Mouse (Mus musculus) cerebellum, adult 9-10 months (tissue): ENCODE measurements around the gene Ccdc82.

Experiments used
- DNase-seq: peaks from one replicate; pipeline ENCODE4 v3.0.0; 2022

Ccdc82 gene

DNA sequence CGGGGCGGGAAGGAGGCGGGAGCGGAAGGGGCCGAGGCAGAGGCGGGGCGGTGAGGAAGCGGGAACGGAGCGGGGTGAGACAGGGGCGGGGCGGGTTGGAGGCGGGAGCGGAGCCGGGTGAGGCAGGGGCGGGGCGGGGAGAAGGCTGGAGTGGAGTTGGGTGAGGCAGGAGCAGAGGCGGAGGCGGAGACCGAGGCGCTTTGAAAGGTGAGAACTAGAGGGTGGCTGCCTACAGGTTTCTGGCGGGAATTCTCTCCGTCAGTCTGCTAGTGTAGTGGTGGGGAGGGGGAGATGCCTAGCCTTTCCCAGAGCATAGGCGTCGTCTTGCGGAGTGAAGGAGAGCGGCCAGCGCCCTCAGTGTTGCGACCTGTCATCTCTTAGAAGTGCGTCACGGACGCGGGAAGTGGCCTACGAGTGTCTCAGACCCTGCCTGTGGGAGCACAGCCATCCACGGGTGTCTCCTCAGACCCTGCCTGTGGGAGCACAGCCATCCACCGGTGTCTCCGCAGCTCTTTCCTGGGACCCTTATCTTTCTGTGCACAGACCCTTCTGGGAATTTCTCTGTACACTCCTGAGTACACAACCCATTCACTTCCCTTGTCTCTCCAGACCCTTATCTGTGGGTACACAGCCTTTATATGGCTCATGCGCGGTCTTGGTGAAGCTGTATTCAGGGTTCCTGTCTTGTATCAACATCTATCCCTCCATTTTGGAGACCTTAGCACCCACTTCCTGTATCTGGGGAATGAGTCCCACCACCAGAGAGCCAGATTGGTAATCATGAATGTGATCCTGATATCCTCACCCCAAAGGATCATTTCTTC is at the start of gene Ccdc82:
Gene Ccdc82 (plus strand): TSS at position 141 of the 824 bp plus-strand sequence.
- peak; percentile 90 for DNase-seq

DNA sequence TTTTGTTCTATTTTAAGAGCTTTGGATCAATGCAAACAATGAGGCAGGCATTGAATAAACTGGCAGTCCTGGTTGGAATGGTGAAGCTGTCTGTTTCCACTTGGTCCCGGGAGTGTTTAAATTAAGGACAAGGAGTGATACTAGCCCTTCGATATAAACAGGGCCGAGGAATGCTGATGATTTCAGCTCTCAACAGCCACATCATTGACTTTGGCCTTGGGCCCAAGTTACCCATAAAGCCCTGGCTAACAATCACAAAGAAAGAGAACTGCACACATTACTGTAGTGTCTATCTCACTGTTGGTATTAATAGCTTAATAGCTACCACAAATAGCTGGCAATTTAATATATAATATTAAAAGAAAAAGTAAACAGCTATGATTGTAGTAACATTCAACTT is 46.7 kb upstream of the Ccdc82 start:
- no peak for DNase-seq

DNA sequence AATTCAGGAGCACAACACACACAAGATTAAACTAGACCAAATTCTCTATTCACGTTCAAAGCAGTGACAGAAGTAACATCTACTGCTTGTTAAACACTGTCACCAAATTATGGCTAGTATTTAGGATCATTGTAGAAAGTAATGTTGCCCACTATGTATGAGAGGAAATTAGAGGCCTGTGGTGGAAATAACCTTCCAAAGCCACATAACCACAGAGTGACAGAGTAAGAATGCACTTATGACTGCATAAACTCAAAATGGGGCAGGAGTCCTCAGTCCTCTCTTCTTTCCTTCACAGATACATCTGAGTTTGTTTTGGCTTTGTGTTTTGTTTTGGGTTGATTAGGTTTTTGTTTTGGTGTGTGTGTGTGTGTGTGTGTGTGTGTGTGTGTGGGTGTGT is 43.6 kb upstream of the Ccdc82 start:
- no peak for DNase-seq

DNA sequence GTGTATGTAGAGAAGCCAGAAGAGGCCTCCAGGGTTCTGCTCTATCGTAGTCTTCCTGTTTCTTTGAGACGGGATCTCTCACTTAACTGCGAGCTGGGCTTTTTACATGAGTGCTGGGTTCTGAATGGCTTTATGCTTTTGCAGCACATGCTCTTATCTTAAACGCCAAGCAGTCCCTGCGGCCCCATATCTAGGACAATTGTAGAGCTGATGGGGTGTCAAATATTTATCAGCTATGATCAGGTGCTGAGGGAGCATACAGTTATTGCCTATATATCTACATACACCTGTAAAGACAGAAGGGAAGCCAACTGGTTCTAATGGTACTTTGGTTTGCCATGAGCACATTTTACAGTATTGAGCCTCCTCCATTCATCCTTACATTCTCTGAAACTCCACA is 43.1 kb upstream of the Ccdc82 start:
- no peak for DNase-seq

DNA sequence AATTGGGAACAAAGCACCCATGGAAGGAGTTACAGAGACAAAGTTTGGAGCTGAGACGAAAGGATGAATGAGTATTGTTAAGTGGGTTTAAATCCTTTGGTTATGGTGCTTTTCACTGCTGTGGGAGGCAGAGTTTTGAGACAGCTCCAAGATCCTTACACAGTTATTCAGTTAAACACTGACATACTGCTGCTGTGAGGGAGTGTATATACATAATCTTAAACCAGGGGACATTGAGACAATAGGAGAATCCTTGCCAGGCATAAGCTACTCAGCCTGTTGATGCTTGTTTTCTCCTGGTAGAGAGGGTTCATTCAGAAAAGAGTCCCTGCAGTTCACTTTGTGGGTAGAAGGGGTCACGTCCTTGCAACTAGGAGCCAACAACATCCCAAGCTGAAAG is 40.4 kb upstream of the Ccdc82 start:
- DNase-seq, result no peak

DNA sequence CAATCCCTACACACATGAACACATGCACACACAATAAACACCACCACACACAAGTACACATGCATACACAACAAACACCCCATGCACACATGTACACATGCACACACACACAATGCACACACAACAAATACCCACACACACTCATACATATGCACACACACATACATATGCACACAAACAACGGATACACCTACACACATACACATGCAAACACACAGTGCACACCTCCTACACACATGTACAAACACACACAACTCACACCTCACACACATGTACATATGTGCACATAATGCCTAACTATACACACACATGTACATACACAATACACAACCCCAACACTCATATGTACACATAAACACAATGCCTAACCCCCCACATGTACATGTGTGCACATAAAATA is 20.9 kb upstream of the Ccdc82 start:
- no peak for DNase-seq

DNA sequence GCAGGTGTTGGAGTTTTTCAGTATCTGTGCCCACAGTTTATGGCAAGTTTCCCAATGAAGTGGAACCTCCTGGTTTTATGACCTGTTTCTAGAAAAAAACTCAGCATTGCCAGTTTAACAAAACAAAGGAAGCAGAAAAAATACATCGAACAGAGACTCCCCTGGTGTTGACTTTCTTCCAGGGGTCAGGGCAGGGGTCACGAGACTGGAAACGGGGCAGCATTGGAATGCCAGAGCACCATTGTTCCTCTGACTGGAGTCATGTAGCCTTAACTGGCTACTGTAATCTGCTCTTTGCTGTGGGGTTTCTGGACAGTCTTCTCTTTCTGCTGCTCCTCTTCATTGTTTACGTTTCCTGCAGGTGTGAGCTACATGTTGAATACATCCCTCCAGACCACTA is 16.2 kb upstream of the Ccdc82 start:
- DNase-seq, result no peak

DNA sequence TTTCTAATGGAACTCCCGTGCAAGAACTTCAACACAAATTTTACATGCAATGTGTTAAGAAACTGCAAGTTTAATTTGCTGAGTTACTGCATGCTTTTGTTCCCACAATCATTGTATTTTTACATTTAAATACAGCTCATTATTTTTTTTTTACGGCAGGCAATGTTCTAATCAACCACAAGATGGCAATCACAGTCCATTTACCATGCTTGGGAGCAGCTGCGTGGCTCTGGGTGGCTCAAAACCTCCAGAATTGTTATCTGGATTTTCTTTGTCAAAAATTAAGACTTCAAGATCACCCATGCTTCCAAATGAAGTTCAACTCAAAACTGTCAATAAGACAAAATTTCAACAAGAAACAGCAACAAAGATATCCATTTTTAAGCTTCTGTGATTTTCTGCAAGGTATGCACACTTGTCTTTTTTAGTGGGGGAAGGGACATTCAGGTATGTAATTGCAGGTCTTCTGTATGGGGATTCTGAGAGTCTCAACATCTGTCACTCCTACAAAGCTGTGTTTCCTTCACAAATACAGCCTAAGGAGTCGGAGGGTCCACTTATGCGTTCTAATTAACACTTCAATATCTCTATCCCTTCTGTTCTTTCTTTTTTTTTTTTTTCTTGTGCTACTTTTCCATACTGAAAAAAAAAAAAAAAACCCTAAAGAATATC is 15.1 kb upstream of the Ccdc82 start:
- DNase-seq, result no peak

DNA sequence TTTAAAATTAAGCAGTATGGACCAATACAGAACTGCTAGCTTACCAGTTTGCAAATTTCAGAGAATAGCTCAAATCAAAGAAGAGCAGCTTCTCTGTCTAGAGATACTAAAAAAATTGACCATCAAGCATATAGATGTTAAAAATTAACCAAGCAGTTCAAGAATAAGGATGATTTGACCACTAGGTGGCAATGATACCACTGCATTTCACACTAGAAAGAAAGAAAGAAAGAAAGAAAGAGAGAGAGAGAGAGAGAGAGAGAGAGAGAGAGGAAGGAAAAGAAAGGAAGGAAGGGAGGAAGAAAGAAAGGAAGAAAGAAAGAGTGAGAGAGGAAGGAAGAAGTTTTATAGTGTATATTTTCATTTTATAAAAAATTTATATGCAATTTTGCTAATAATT is 4.4 kb upstream of the Ccdc82 start:
- peak; percentile 76 for DNase-seq

DNA sequence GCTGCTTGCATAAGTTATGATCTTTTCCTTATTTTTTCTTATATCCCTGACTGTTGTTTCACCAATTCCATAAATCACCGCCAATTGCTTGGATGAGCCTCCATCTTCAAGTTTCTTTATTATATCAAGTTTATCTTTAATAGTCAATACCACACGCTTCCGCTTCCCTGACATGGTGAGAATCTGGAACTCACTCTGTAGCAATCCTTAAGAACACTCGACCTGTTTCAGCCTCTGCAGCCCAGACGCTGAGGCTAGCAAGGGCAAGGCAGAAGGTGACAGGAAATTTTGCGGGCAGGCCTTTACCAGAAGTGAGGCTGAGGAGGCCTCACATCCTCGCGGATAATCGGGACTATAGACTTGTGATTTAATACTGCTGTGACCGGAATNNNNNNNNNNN is 1.3 kb upstream of the Ccdc82 start, which contains the start of gene Jrkl:
Gene Jrkl (minus strand): TSS at position 349 of the 400 bp plus-strand sequence.
- peak; percentile 74 for DNase-seq

DNA sequence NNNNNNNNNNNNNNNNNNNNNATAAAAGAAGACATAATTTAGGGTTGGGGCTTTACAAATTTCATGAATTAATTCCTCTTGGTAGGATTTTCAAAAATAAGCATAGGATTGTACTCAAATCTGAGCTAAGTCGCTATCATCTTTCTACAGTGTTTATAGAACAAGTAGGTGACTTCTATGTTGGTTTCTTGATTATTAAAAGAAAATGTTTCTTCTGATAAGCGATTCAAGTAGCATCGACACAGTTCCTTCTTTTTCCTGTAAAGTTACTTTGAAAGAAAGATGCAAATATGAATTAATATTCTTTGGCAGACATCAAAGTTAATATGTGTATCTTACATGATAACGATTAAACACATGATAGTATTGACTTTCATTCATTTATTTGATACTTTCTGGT is 1.3 kb downstream of the Ccdc82 start:
- DNase-seq, result no peak

DNA sequence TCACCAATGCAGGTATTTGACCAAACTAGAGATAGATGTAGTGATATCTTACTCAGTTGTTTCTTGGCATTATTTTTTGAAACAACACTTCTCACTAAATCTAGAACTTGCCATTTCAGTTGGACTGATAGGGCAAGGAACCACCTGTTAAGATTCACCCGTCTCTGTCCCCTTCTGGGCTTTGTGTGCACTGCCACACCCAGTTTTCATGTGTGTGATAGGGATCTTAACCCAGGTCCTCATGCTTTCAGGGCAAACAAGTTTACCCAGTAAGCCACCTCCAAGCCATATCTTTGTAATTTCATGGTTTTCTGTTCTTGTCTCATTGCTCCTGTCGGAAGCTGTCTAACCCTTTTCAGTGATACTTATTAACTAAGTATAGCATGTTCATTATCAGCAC is 4.5 kb downstream of the Ccdc82 start:
- no peak for DNase-seq

DNA sequence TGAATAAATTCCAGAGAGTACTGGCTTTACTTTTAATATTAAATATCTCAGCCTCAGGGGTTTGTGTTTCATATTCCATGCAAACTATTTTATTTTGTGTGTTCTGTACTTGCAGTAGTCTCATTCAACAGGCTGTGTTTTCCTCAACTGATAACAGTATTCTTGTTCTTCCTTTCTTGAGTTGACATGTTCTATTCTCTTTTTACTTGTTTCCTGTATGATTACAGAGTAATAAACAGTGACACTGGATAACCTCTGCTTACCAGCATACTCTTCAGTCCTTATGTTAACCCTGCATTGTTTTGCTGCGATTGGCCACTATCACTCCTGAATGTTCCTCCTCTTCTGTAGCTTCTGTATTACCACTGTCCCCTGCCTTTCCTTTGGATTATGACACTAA is 10.0 kb downstream of the Ccdc82 start:
- no peak for DNase-seq

DNA sequence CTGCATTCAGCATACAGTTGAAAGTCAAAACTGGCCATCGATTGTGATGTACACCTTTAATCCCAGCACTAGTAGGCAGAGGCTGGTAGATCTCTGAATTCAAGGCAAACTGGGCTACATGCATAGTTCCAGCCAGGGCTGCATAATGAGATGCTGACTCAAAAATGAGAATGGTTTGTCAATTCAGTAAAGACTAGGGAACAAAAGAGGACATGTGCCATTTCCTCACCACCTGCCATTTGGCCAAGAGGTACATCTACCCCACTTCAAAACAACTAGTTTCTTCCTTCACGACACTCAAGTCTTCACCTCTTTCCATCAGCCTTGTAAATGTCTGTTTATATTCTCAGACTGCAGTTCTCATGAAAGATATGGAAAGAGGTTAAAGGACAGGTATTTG is 11.4 kb downstream of the Ccdc82 start:
- DNase-seq, result no peak

DNA sequence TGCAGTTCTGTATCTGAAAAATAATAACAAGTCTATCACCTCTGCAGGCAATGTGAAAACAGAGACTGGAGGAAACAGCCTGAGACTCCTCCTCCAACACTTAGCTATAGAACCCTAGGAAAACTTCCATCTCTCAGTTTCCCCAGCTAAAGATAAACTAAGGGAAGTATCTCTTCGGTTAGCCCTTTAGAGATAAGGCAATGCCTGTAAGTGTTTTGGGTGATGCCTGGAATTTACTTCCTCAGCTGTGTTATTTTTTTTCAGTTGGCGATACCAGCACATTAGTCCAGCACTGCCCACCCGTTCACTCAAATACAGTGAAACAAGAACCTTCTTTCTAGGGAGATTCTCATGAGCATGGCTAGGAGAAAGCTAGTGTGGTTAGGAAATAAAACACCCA is 14.2 kb downstream of the Ccdc82 start:
- no peak for DNase-seq

DNA sequence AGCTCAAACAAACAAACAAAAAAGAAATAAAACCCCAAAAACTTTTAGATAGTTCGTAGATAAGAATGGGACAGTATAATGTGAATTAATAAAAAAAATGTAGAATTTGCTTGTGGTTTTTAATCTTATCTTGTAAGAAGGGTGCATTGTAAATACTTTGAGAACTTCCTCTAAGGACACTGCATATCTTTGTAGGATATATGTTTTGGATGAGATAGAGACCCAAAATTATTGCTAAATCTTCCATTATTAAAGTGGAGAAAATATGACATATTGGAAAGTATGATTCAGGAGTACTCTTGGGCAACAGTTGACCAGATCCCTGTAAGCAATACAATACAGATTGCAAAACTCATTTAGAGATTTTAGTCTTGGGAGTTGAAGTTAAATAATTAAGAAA is 26.5 kb downstream of the Ccdc82 start:
- no peak for DNase-seq

DNA sequence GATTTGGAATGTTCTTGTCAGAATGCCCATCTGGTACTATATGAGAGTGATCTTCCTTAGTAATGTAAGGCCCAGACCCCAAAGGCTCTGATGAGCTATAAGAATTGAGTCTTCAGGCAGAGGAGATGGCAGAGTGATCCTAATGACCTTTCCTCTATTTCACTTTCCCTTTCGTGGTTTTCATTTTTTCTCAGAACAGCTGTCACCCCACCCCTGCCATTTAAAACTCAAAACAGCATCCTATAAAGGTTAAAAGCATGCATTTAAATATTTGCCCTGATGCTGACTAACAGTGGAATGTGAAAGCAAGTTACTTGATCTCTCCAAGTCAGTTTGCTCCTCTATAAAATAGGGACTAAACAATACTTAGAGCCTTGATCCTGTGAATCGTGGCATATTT is 40.7 kb downstream of the Ccdc82 start:
- DNase-seq, result no peak

DNA sequence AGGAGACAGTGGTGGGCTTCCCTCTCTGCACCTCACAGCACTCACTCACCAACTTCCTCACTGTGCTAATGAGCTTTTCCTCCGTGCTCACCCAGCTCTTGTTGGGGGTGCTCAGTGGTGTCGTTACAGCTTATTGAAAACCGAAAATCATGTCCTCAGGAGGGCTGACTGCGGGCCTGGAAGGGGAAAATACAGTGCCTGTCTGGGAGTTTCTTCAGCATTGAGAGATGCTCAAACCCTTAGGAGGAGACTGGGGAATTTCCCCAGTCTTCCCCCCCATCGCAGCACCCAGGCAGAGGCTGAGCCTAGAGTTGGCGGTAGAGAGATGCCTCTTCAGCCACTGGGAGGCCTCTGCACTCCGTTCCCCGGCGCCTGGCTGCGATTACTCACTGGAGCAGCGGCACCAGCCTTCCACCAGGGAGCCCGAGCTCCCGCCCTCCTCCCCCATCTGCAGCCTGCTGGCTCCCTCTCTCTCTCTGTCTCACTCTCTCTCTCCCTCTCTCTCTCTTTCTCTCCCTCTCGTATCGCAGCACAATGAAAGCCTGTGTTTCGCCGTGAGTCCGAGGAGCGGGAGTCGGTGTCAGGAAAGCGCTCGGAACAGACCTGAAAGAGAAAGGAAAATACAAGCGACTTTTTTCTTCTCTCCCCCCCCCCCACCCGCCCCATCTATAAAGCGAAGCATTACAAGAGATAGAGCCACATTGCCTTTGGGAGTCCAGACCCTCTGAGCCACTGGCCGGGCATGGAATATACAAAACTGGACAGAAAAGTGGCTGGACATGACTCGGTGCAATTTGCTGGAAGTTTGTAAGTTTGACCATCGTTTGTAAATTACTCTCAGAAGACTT is 49.7 kb downstream of the Ccdc82 start:
- DNase-seq, result peak; percentile 89

DNA sequence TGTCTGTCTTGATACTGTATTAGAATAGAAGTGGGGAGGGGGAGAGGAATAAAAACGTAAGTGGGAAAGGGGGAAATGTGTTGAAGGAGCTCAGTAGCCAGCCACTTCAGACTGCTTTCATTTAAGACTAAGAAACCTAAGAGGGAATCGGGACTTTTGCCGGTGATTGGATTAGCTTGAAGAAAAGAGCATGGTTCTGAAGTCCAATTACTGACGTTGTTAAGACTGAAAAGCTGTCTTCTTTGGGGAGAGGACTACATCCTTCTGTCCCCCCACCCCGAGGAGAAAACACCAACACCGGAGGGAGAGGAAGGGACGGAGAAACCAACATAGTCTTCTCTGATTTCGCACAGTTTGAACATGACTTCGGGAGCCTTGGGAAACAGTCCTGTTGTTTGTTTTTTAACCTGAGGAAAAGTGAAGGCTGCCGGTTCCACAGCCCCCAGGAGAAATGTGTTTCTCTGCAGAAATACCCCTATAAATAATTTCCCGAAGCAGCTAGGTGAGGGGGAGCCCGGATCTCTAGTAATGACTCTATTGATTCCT is 50.4 kb downstream of the Ccdc82 start:
- peak; percentile 50 for DNase-seq

DNA sequence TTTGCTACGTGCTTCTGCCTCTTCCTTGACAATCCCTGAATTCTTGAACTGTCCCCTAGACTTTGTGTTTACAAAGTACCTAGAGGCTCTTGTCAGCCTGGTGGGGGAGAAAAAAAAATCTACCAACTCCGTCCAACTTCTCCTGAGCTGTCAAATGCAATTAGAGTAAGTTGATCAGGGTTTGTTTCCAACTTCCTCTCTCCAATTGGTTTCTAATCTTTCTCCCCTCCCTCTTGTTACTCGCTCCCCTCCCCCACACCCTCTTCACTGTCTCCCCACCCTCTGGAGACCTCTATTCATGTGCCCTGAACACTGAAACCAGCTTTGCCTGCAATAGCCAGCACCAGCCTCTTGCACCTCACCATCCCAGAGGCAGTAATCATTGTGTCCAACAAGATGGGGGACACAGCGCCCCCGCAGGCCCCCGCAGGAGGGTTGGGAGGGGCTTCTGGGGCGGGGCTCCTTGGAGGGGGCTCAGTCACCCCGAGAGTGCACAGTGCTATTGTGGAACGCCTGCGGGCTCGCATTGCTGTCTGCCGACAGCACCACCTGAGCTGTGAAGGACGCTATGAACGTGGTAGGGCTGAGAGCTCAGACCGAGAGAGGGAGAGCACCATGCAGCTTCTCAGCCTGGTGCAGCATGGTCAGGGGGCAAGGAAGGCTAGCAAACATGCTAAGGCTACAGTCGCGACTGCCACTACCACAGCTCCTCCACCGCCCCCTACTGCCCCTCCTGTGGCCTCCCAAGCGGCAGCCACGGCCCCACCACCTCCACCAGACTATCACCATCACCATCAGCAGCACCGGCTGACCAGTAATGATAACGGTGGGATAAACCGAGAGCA is 51.1 kb downstream of the Ccdc82 start, which contains the start of gene Maml2:
Gene Maml2 (plus strand): TSS at position 290 of the 845 bp plus-strand sequence.
- DNase-seq, result peak; percentile 80

DNA sequence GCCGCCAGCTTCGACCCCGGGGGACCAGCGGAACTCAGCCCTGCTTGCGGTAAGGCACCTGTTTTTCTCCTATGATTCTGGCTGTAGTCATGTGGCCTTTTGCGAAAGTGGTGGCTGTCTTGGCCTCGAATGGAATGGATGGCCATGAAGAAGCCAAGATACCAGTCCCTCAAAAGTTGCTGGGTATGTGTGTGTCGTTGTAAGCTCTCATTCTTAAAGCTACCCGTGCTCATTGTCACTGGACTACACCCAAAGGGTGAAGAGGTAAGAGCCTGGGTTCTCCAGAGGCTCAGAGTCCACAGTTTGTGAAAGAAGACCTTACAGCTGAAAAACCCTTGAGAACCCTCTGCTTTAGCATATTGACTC is 51.7 kb downstream of the Ccdc82 start:
- peak; percentile 57 for DNase-seq

DNA sequence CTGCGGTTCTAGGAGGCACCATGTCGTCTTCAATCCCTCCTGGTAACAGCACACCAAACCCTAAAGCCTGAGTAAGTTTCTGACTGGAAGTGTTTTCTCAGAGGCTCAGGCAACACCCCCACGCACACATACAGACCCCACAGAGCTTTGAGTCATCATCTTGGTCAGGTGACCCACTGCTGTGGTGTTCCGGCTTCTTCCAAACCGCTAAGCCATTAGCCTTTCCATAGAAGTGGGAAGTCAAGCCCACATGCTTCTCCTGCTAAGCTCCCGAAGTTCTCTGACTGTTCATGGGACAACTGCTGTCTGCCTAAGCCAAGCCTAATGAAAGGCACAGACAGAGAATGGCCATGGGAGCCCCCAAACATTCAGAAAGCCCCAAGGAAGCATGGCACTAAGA is 52.4 kb downstream of the Ccdc82 start:
- DNase-seq, result no peak
